Mouse (Mus musculus) monocyte, adult 2 months (primary cell): Measurements from ENCODE around the gene Olfr996.
"Not testable (repeated sequence)": the region's sequence is repeated elsewhere in the genome, so short reads cannot be mapped to it uniquely, and the experiment has no call there.

Experiments used
- DNase-seq, 2 experiments: peaks; one replicate each; pipeline ENCODE4 v3.0.0; 2022; ENCODE audit warnings: low spot score in 2 of 2, low read depth in 1 of 2

Olfr996 gene

DNA sequence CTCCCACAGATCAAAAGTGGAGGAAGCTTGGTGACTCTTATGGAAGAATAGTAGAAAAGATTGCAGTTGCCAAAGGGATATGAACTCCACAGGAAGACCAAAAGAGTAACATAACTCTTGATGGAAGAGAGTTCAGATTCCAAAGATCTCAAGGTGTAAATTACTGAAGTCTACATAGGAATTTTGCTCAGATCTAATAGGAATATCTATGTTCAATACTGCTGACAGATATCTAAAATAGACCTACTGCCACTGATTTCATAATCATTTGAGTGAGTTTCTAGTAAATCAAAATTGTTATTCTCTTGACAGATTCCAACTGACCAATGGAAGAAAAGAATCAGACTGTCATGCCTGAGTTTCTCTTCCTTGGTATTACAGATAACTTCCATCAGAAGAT, at the start of gene Olfr996:
Gene Olfr996 (plus strand): TSS at position 301 of the 400 bp plus-strand sequence.
- no peak for DNase-seq

- no peak for DNase-seq
Observed at GRCm38 (mm10) chr2:85532082-85532778, 46.8 kb upstream of the Olfr996 start.

- DNase-seq, result no peak
Observed at GRCm38 (mm10) chr2:85533934-85534333, 45.1 kb upstream of the Olfr996 start.

GRCm38 (mm10) chr2:85554806-85555205, 24.2 kb upstream of the Olfr996 start:
- DNase-seq, result no peak

- DNase-seq, result no peak
Observed at GRCm38 (mm10) chr2:85560226-85560625, 18.8 kb upstream of the Olfr996 start.

DNA sequence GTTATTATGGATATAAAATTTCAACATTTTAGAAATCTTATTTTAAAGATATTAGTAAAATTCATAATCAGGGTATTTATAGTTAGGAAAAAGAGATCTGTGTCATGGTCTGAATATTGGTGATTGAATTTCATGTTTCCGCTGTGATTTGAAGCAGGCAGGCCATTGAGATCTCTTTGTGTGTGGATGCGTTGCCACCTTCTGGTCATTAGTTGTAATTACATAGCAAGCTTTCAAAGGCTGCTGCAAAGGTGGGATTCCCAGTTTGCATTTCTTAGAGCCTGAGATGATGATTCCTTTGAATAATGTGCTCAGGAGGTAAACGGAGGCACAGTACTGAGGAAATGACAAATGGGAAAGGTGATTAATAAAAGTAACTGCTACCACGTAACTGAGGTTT, 17.8 kb upstream of the Olfr996 start:
- no peak for DNase-seq

DNA sequence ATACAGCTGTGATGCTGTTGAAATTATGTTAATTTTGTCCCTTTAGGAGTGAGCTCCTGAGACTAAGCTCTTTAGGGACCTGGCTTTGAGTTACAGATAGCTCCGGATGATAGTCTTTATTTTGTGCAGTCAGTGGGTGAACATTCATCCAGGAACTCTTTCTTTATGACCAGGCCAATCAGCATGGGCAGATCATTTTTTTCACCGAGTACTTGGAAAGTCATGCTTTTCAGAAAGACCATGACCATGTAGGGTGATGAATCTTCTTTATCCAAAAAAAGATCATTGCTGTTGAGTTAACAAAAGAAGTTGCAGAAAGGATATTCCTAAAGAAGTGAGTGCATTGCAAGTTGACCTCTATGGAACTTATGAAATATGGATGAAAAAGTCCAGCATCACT, 9.6 kb downstream of the Olfr996 start, which contains the start of gene Olfr998:
Gene Olfr998 (plus strand): TSS at position 301 of the 400 bp plus-strand sequence.
- not testable (repeated sequence) for DNase-seq

DNA sequence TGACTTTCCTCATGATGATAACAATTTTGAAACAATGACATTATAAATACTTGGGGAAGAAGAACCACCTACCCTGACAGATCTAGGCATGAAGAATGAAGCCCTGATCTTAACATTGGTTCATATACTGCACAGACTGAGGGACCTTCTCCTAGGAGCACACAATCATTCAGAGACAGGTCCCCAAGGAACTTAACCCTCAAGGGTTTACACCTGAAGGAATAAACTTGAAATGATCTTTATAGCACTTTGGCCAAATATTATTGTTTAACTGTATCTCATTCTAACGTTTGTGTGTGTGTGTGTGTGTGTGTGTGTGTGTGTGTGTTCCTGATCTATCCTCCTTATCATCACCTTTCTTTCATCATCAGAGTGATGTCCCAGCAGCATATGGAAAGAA, 32.8 kb downstream of the Olfr996 start, which contains the start of gene Olfr1000:
Gene Olfr1000 (minus strand): TSS at position 101 of the 400 bp plus-strand sequence.
- DNase-seq, result no peak
